Mouse (Mus musculus) embryonic facial prominence, embryonic 12.5 days (tissue): ENCODE measurements around the gene Pogz. TPM values are rescaled to one million over a fixed set of nuclear protein-coding genes. Genes with fewer than 3 reads are reported as not detected.
A peak's percentile ranks its signal among the peaks of the same experiment; 100 is the strongest.

Experiments
- ATAC-seq: fragments of 200-750 bp; cut with Nextera tagmentation; 2 replicates; pipeline ENCODE4 v1.8.0; 2017; ENCODE audit not compliant: insufficient number of reproducible peaks, insufficient read depth, low FRiP score, low TSS enrichment
- H3K27ac ChIP-seq: fragments of 300-500 bp; sonication (generic); 2 replicates; pipeline ENCODE4 v1.5.1; 2016; ENCODE audit warnings: mild to moderate bottlenecking
- H3K27me3 ChIP-seq: fragments of 300-500 bp; sonication (generic); 2 replicates; pipeline ENCODE4 v1.6.1; 2016; ENCODE audit warnings: mild to moderate bottlenecking, moderate library complexity
- H3K36me3 ChIP-seq: fragments of 300-500 bp; sonication (generic); 2 replicates; pipeline ENCODE4 v1.6.1; 2016; ENCODE audit warnings: mild to moderate bottlenecking
- H3K4me1 ChIP-seq: fragments of 300-500 bp; sonication (generic); 2 replicates; pipeline ENCODE4 v1.6.1; 2016
- H3K4me2 ChIP-seq: fragments of 300-500 bp; sonication (generic); replicated peaks from 2 replicates; pipeline ENCODE4 v1.6.1; 2016; ENCODE audit warnings: mild to moderate bottlenecking, moderate library complexity
- H3K4me3 ChIP-seq: fragments of 300-500 bp; sonication (generic); 2 replicates; pipeline ENCODE4 v1.5.1; 2016; ENCODE audit warnings: mild to moderate bottlenecking
- H3K9ac ChIP-seq: fragments of 300-500 bp; sonication (generic); 2 replicates; pipeline ENCODE4 v1.6.1; 2016; ENCODE audit warnings: mild to moderate bottlenecking, moderate library complexity
- H3K9me3 ChIP-seq: fragments of 300-500 bp; sonication (generic); 2 replicates; pipeline ENCODE4 v1.6.1; 2016; ENCODE audit warnings: mild to moderate bottlenecking, moderate library complexity
- WGBS: fragments of 180-500 bp; shearing (Covaris S2); methylation state at CpG from one replicate; pipeline ENCODE4 v1.1.7; 2016; 5-methylcytosine and 5-hydroxymethylcytosine counted together
- polyA plus RNA-seq: library from polyadenylated mRNA; unstranded; fragments of >200 nt; fragmentation: Nextera tagmentation; extraction: Ambion mirVana; gene quantifications from 2 replicates; pipeline ENCODE4 v1.2.1, GENCODE M21; 2016

Pogz gene
- polyA plus RNA-seq, 1 experiment from 2014 or later, result 22.9 TPM

GRCm38 (mm10) chr3:94813651-94814050 is 23.7 kb upstream of the Pogz start:
- WGBS, result 79% methylated on average over 3 of the region's 3 CpGs
- no peak overlapping the region for H3K4me2 ChIP-seq
- no peaks in the 10 kb centered on the region for H3K9me3 ChIP-seq
- no peak overlapping the region for H3K9ac ChIP-seq
- H3K4me1 ChIP-seq, result no peaks in the 10 kb centered on the region
- H3K4me3 ChIP-seq, result no peak overlapping the region
- ATAC-seq, result no peak
- H3K27ac ChIP-seq, result no peak overlapping the region
- H3K36me3 ChIP-seq, result no peaks in the 10 kb centered on the region
- no peaks in the 10 kb centered on the region for H3K27me3 ChIP-seq

- no peak for ATAC-seq
- WGBS, result 74% methylated on average over 4 of the region's 4 CpGs
- Histone ChIP-seq H3K4me3 (no peak overlapping the region), H3K9ac (no peak overlapping the region), H3K27me3 (no peaks in the 10 kb centered on the region), H3K4me2 (no peak overlapping the region), H3K4me1 (no peaks in the 10 kb centered on the region), H3K27ac (no peak overlapping the region), H3K36me3 (no peaks in the 10 kb centered on the region), H3K9me3 (no peaks in the 10 kb centered on the region)
Observed at GRCm38 (mm10) chr3:94814063-94814462, 23.3 kb upstream of the Pogz start.

- H3K9me3 ChIP-seq, result no peaks in the 10 kb centered on the region
- ATAC-seq, result no peak
- H3K4me2 ChIP-seq, result no peak overlapping the region
- H3K27ac ChIP-seq, result no peak overlapping the region
- H3K9ac ChIP-seq, result no peak overlapping the region
- no peaks in the 10 kb centered on the region for H3K4me1 ChIP-seq
- WGBS, result 84% methylated on average over 4 of the region's 4 CpGs
- no peaks in the 10 kb centered on the region for H3K36me3 ChIP-seq
- no peaks in the 10 kb centered on the region for H3K27me3 ChIP-seq
- H3K4me3 ChIP-seq, result no peak overlapping the region
Observed at GRCm38 (mm10) chr3:94814663-94815062, 22.7 kb upstream of the Pogz start.

- no peaks in the 10 kb centered on the region for H3K27me3 ChIP-seq
- H3K4me2 ChIP-seq, result no peak overlapping the region
- H3K9ac ChIP-seq, result no peak overlapping the region
- no peak for ATAC-seq
- no peaks in the 10 kb centered on the region for H3K4me1 ChIP-seq
- H3K36me3 ChIP-seq, result no peaks in the 10 kb centered on the region
- no peaks in the 10 kb centered on the region for H3K9me3 ChIP-seq
- H3K27ac ChIP-seq, result no peak overlapping the region
- H3K4me3 ChIP-seq, result no peak overlapping the region
Observed at GRCm38 (mm10) chr3:94815603-94816002, 21.8 kb upstream of the Pogz start.

GRCm38 (mm10) chr3:94817731-94818130 is 19.6 kb upstream of the Pogz start:
- no peak overlapping the region for H3K27ac ChIP-seq
- H3K9ac ChIP-seq, result no peak overlapping the region
- H3K27me3 ChIP-seq, result no peaks in the 10 kb centered on the region
- H3K4me3 ChIP-seq, result no peak overlapping the region
- ATAC-seq, result no peak
- WGBS, result 81% methylated on average over 2 of the region's 2 CpGs
- H3K4me1 ChIP-seq, result no peaks in the 10 kb centered on the region
- no peaks in the 10 kb centered on the region for H3K9me3 ChIP-seq
- H3K36me3 ChIP-seq, result no peaks in the 10 kb centered on the region
- H3K4me2 ChIP-seq, result no peak overlapping the region

GRCm38 (mm10) chr3:94819452-94820425 is 17.6 kb upstream of the Pogz start:
- H3K27ac ChIP-seq, result peak overlapping the region; percentile 48; the same call in 1 of the 2 replicates
- H3K4me2 ChIP-seq, result 0 out of 2 replicates have a peak overlapping the region, but pooled peaks have one; percentile 9

GRCm38 (mm10) chr3:94821008-94821638 is 16.2 kb upstream of the Pogz start:
- H3K9ac ChIP-seq, result peak overlapping the region; percentile 80
- peak overlapping the region; percentile 60 for H3K4me3 ChIP-seq
- no peak; the same call in 1 of the 2 replicates for ATAC-seq
- 2% methylated on average over 31 of the region's 31 CpGs for WGBS
- H3K4me1 ChIP-seq, result no peaks in the 10 kb centered on the region
- H3K36me3 ChIP-seq, result no peaks in the 10 kb centered on the region
- H3K27me3 ChIP-seq, result no peaks in the 10 kb centered on the region
- H3K27ac ChIP-seq, result peak overlapping the region; percentile 86
- peak overlapping the region; percentile 68 for H3K4me2 ChIP-seq
- no peaks in the 10 kb centered on the region for H3K9me3 ChIP-seq

More at GRCm38 (mm10) chr3:94819452-94820425, 17.6 kb upstream of the Pogz start:
- H3K36me3 ChIP-seq, result no peaks in the 10 kb centered on the region
- H3K9ac ChIP-seq, result no peak overlapping the region
- WGBS, result 49% methylated on average over 24 of the region's 24 CpGs
- H3K9me3 ChIP-seq, result no peaks in the 10 kb centered on the region
- ATAC-seq, result peak; percentile 81
- H3K4me3 ChIP-seq, result no peak overlapping the region
- H3K4me1 ChIP-seq, result no peaks in the 10 kb centered on the region
- H3K27me3 ChIP-seq, result no peaks in the 10 kb centered on the region

GRCm38 (mm10) chr3:94822082-94822481 is 15.3 kb upstream of the Pogz start:
- 0 out of 2 replicates have a peak overlapping the region, but pooled peaks have one; percentile 80 for H3K9ac ChIP-seq
- H3K27me3 ChIP-seq, result no peaks in the 10 kb centered on the region
- no peak for ATAC-seq
- H3K4me3 ChIP-seq, result peak overlapping the region; percentile 60; the same call in 1 of the 2 replicates
- no peaks in the 10 kb centered on the region for H3K9me3 ChIP-seq
- H3K4me1 ChIP-seq, result no peaks in the 10 kb centered on the region
- peak overlapping the region; percentile 68; the same call in 1 of the 2 replicates for H3K4me2 ChIP-seq
- H3K36me3 ChIP-seq, result no peaks in the 10 kb centered on the region
- H3K27ac ChIP-seq, result no peak overlapping the region
- 77% methylated on average over 4 of the region's 4 CpGs for WGBS

GRCm38 (mm10) chr3:94824110-94824509 is 13.3 kb upstream of the Pogz start:
- no peaks in the 10 kb centered on the region for H3K36me3 ChIP-seq
- no peaks in the 10 kb centered on the region for H3K27me3 ChIP-seq
- H3K4me3 ChIP-seq, result no peak overlapping the region
- no peaks in the 10 kb centered on the region for H3K4me1 ChIP-seq
- WGBS, result 83% methylated on average over 3 of the region's 3 CpGs
- no peak overlapping the region for H3K27ac ChIP-seq
- H3K4me2 ChIP-seq, result no peak overlapping the region
- no peak for ATAC-seq
- no peaks in the 10 kb centered on the region for H3K9me3 ChIP-seq
- H3K9ac ChIP-seq, result no peak overlapping the region

- Histone ChIP-seq H3K9me3 (0 out of 2 replicates have a peak, but pooled peaks cover 3% of the 10 kb centered on the region), H3K27me3 (0 out of 2 replicates have a peak, but pooled peaks cover 3% of the 10 kb centered on the region), H3K4me1 (no peaks in the 10 kb centered on the region), H3K9ac (no peak overlapping the region), H3K4me3 (no peak overlapping the region), H3K27ac (no peak overlapping the region), H3K4me2 (no peak overlapping the region), H3K36me3 (no peaks in the 10 kb centered on the region)
- WGBS, result 19% methylated on average over 9 of the region's 9 CpGs
- no peak for ATAC-seq
Observed at GRCm38 (mm10) chr3:94832100-94832499, 5.3 kb upstream of the Pogz start.

GRCm38 (mm10) chr3:94832701-94833100 is 4.7 kb upstream of the Pogz start:
- no peak overlapping the region for H3K9ac ChIP-seq
- H3K27ac ChIP-seq, result no peak overlapping the region
- 0 out of 2 replicates have a peak, but pooled peaks cover 3% of the 10 kb centered on the region for H3K9me3 ChIP-seq
- no peaks in the 10 kb centered on the region for H3K36me3 ChIP-seq
- H3K27me3 ChIP-seq, result 0 out of 2 replicates have a peak, but pooled peaks cover 3% of the 10 kb centered on the region
- no peak for ATAC-seq
- no peak overlapping the region for H3K4me2 ChIP-seq
- WGBS, result 68% methylated on average over 5 of the region's 5 CpGs
- H3K4me1 ChIP-seq, result no peaks in the 10 kb centered on the region
- no peak overlapping the region for H3K4me3 ChIP-seq
